Mouse (Mus musculus) left cerebral cortex, adult 9 months (tissue): ENCODE measurements at regions not wholly inside any gene's neighbourhood (a gene's known extent, or its start where the extent isn't known, plus 50 kb on each side); places are given as distances from the start of the nearest gene placed in this dataset.

Experiments used
- DNase-seq, 2 experiments: peaks; one replicate each; pipeline ENCODE4 v3.0.0; 2022; ENCODE audit warnings: low spot score in 2 of 2

DNA sequence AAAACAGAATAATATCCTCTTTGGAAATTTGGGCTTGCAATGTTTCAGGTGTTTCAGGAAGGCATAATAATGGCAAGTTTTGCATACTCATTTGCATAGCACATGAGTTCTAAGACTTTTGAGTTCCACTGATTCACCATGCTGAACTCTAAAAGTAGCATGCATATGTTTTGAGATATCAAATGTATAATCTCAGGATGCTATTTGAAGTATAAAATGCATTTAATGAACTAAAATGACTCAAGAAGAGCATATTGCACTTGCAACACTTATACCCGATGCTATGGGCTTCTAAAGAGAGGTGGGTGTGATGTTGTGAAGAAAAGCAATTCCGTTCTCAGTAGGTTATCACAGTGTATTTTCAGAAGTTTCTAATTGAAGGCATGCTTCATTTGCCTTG lies 1930.6 kb downstream of the Grik2 start:
- DNase-seq = peak; percentile 3 to 7
